Mouse (Mus musculus): ENCODE measurements around the gene Fstl5.

DNA sequence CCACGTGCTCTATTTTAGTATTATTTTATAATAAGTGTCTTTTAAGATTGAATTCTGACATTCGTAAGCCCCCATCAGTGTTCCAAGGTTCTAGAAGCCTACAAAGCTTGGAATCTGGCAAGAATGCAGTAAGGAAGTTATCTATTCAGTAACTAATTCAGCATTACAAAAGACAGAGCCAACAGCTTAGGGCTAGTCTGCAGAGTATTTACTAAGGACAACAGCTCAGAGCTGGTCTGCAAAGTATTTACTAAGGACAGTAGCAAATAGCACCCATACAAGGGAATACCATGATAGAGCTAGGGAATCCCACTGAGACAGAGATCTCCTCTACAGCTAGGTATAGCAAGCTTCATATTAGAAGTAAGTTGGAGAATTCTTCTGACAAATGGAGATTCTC, 665.2 kb downstream of the Fstl5 start:
- TF ChIP-seq CTCF (IDR thresholded peaks at IDR 0.05; ENCODE audit: low read depth, low read length) (no peak), GATA1 (IDR thresholded peaks at IDR 0.05; ENCODE audit: borderline replicate concordance, low read length) (no peak)

All from G1E (cell line).